Mouse (Mus musculus): ENCODE results near the gene Kirrel.

DNA sequence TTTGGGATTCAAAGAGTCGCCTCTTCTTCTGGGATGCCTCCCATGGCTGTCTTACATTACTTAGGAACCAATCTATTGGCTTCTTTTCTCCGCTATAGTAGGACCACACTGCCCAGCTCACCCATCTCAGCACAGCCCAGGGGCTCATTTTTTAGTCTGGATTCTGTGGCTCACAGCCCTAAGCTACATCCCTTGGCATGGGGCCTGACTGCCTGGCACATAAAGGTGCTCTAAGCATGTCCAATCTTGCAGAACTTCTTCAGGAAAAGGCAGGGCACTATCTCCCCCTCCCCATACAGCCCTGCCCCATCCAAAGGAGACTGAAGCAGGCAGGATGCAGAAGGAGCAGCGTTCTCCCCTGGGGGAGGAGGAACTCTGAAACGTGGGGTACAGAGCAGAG is 73.6 kb downstream of the Kirrel start:
- TF ChIP-seq CTCF (IDR thresholded peaks at IDR 0.05; ENCODE audit: low read depth) = no peak
- TF ChIP-seq EP300 (optimal IDR thresholded peaks at IDR 0.05) = no peak

Measured in stomach, postnatal 0 days (tissue).